In genomic region chr7:118968870-118969269, GRCm38 (mm10) we compare ENCODE assay signal across 25 mouse cellular contexts. TPM values are rescaled to one million over a fixed set of nuclear protein-coding genes. Genes with fewer than 3 reads are reported as not detected.
"Had no signal": no experiment of that assay in that cellular context is flagged by ENCODE, and none has a peak within 500 bp of the region (broad histone marks: within the 10 kb centered on the region; RNA-seq: fewer than 3 reads in every experiment).

No protein-coding gene starts in this region.

- H3K36me3 ChIP-seq: heart, embryonic 10.5 days; intestine, embryonic 15.5 days; liver, embryonic 12.5 days had no signal

- H3K27ac ChIP-seq: heart, embryonic 10.5 days; hindbrain, embryonic 10.5 days; hindbrain, embryonic 12.5 days; hindbrain, embryonic 14.5 days; intestine, embryonic 15.5 days; left cerebral cortex, adult 2 months; limb, embryonic 13.5 days; limb, embryonic 15.5 days; liver, embryonic 12.5 days had no signal

- ATAC-seq: hindbrain, embryonic 16.5 days; inflammation-experienced regulatory T-cells, adult 6 months; intestine, embryonic 15.5 days; intestine, postnatal 0 days; liver, embryonic 12.5 days had no signal

- H3K9ac ChIP-seq: heart, embryonic 12.5 days; hindbrain, embryonic 12.5 days; hindbrain, embryonic 14.5 days; intestine, embryonic 15.5 days; limb, embryonic 13.5 days; limb, embryonic 15.5 days; liver, embryonic 12.5 days had no signal

- DNase-seq: gastrocnemius, postnatal 25 days; heart, adult 18-20 months; heart, postnatal 10 days; heart, postnatal 4 days; kidney, adult 18-20 months; kidney, adult 8-10 months; kidney, postnatal 10 days; kidney, postnatal 25 days; kidney, postnatal 4 days; left cerebral cortex, postnatal 4 days had no signal

- H3K4me2 ChIP-seq: heart, embryonic 12.5 days; hindbrain, embryonic 12.5 days; hindbrain, embryonic 14.5 days; intestine, embryonic 15.5 days; limb, embryonic 13.5 days; limb, embryonic 15.5 days; liver, embryonic 12.5 days had no signal

- H3K9me3 ChIP-seq: heart, embryonic 10.5 days; heart, embryonic 12.5 days; hindbrain, embryonic 10.5 days; hindbrain, embryonic 12.5 days; intestine, embryonic 15.5 days; limb, embryonic 13.5 days; limb, embryonic 15.5 days; liver, embryonic 12.5 days had no signal

- H3K4me1 ChIP-seq: heart, embryonic 12.5 days; intestine, embryonic 15.5 days; limb, embryonic 13.5 days; limb, embryonic 15.5 days; liver, embryonic 12.5 days had no signal

- H3K4me3 ChIP-seq: heart, embryonic 10.5 days; heart, embryonic 12.5 days; hindbrain, embryonic 10.5 days; hindbrain, embryonic 12.5 days; intestine, embryonic 15.5 days; layer of hippocampus, adult 2 months; left cerebral cortex, adult 2 months; limb, embryonic 13.5 days; limb, embryonic 15.5 days; liver, embryonic 12.5 days had no signal

- H3K27me3 ChIP-seq: heart, embryonic 12.5 days; hindbrain, embryonic 12.5 days; intestine, embryonic 15.5 days; limb, embryonic 13.5 days; limb, embryonic 15.5 days; liver, embryonic 12.5 days had no signal

RNA-seq across cellular contexts. Expression of gene Gprc5b, which starts 26.1 kb away (rescaled TPM):
- total RNA-seq: granulocyte monocyte progenitor cell, adult 5-6 weeks had no signal
